Mouse (Mus musculus) hindbrain, embryonic 14.5 days (tissue): ENCODE results near the gene Eif1. TPM values are rescaled to one million over a fixed set of nuclear protein-coding genes. Genes with fewer than 3 reads are reported as not detected.
A peak's percentile ranks its signal among the peaks of the same experiment; 100 is the strongest.
"Not testable (repeated sequence)": the region's sequence is repeated elsewhere in the genome, so short reads cannot be mapped to it uniquely, and the experiment has no call there.

Source experiments
- ATAC-seq: fragments of 200-750 bp; cut with Nextera tagmentation; 2 replicates; pipeline ENCODE4 v1.8.0; 2017; ENCODE audit warnings: moderate number of reproducible peaks, mild to moderate bottlenecking, moderate TSS enrichment, moderate library complexity; ENCODE audit not compliant: low FRiP score
- DNase-seq: peaks from one replicate; pipeline ENCODE4 v3.0.0-alpha.2; 2015; ENCODE audit warnings: low spot score
- H3K27ac ChIP-seq: fragments of 300-500 bp; sonication (generic); 2 replicates; pipeline ENCODE4 v1.5.1; 2014; ENCODE audit warnings: mild to moderate bottlenecking, moderate library complexity
- H3K27me3 ChIP-seq: fragments of 300-500 bp; sonication (generic); 2 replicates; pipeline ENCODE4 v1.6.1; 2014; ENCODE audit warnings: mild to moderate bottlenecking, low read length, mixed read lengths; ENCODE audit not compliant: control insufficient read depth, insufficient read depth
- H3K36me3 ChIP-seq: fragments of 300-500 bp; sonication (generic); replicated peaks from 2 replicates; pipeline ENCODE4 v1.6.1; 2014; ENCODE audit not compliant: control insufficient read depth, insufficient read depth
- H3K4me1 ChIP-seq: fragments of 300-500 bp; sonication (generic); replicated peaks from 2 replicates; pipeline ENCODE4 v1.6.1; 2014; ENCODE audit warnings: antibody characterized with exemption, low read length, mixed read lengths; ENCODE audit not compliant: control insufficient read depth, insufficient read depth
- H3K4me2 ChIP-seq: fragments of 300-500 bp; sonication (generic); replicated peaks from 2 replicates; pipeline ENCODE4 v1.6.1; 2014; ENCODE audit warnings: mild to moderate bottlenecking, moderate library complexity
- H3K4me3 ChIP-seq: fragments of 300-500 bp; sonication (generic); replicated peaks from 2 replicates; pipeline ENCODE4 v1.5.1; 2014; ENCODE audit warnings: mild to moderate bottlenecking, low read length
- H3K9ac ChIP-seq: fragments of 300-500 bp; sonication (generic); 2 replicates; pipeline ENCODE4 v1.6.1; 2014
- H3K9me3 ChIP-seq: fragments of 300-500 bp; sonication (generic); 2 replicates; pipeline ENCODE4 v1.6.1; 2016; ENCODE audit warnings: low read length; ENCODE audit not compliant: control insufficient read depth
- WGBS: fragments of 180-500 bp; shearing (Covaris S2); extraction: QIAGEN DNeasy Blood & Tissue Kit; methylation state at CpG from one replicate; pipeline ENCODE4 v1.1.7; 2014; 5-methylcytosine and 5-hydroxymethylcytosine counted together
- polyA plus RNA-seq: library from polyadenylated mRNA; unstranded; fragments of >200 nt; fragmentation: Nextera tagmentation; extraction: Ambion mirVana; gene quantifications from 2 replicates; pipeline ENCODE4 v1.2.1, GENCODE M21; 2014

Eif1 gene
- polyA plus RNA-seq, 1 experiment from 2014 or later: 1,372 TPM

DNA sequence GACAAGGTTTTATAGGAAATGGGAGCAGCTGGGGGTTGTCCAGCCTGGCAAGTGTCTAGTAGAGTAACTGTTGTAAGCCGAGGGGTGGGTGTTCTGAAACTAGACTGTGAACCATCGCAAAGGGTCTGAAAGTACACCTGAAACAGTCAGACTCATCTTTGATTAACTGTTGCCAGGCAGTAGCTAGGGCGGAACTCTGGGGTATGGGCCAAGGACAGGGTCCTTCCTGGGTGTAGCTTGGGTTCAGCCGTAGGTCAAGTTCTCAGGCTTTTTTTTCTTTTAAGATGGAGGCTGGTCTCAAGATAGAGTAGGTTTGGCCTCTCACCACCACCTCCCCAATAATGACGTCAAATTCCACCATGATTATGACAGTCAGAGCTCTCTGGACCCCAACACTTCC is 11.8 kb upstream of the Eif1 start:
- H3K36me3 ChIP-seq: no peaks in the 10 kb centered on the region
- ATAC-seq: no peak
- no peak overlapping the region for H3K4me2 ChIP-seq
- no peak overlapping the region for H3K9ac ChIP-seq
- no peak for DNase-seq
- no peak overlapping the region for H3K4me3 ChIP-seq
- no peaks in the 10 kb centered on the region for H3K27me3 ChIP-seq
- 94% methylated on average over 5 of the region's 5 CpGs for WGBS
- no peaks in the 10 kb centered on the region for H3K9me3 ChIP-seq
- no peak overlapping the region for H3K27ac ChIP-seq
- no peaks in the 10 kb centered on the region; the same call in none of the 2 replicates for H3K4me1 ChIP-seq

DNA sequence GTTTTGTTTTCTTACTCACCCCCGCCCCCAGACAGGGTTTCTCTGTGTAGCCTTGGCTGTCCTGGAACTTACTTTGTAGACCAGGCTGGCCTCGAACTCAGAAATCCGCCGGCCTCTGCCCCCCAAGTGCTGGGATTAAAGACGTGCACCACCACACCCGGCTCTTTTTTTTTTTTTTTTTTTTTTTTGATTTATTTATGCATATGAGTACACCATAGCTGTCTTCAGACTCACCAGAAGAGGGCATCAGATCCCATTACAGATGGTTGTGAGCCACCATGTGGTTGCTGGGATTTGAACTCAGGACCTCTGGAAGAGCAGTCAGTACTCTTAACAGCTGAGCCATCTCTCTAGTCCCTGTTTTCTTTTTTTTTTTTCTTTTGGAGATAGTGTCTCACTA is 11.0 kb upstream of the Eif1 start:
- DNase-seq, H3K4me1 ChIP-seq, H3K4me2 ChIP-seq, H3K4me3 ChIP-seq, H3K27ac ChIP-seq, ATAC-seq, H3K9ac ChIP-seq, H3K27me3 ChIP-seq, H3K9me3 ChIP-seq, H3K36me3 ChIP-seq: not testable (repeated sequence)
- WGBS: 92% methylated on average over 6 of the region's 6 CpGs

DNA sequence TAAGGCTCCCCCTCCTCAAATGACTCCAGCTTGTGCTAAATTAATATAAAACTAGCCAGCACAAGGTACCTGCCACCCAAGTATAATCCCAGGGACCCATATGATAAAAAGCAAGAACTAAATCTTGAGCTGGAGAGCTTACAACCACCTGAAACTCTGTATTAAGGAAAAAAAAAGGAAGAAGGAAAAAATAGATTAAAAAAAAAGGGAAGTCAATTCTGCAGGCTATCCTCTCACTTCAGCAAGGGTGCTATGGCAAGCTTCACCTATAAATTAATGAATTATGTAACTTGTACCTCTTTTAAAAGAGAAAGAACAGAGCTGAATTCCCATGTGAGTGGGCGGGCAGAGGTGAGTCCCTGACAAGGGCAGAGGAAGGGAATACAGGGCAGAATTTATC is 8.0 kb upstream of the Eif1 start:
- Histone ChIP-seq H3K4me2 (no peak overlapping the region), H3K4me3 (no peak overlapping the region), H3K36me3 (no peaks in the 10 kb centered on the region), H3K27ac (no peak overlapping the region), H3K4me1 (no peaks in the 10 kb centered on the region; the same call in none of the 2 replicates), H3K27me3 (no peaks in the 10 kb centered on the region), H3K9me3 (no peaks in the 10 kb centered on the region), H3K9ac (no peak overlapping the region)
- no peak for DNase-seq
- WGBS: 53% methylated on average over 1 of the region's 1 CpGs
- ATAC-seq: no peak

DNA sequence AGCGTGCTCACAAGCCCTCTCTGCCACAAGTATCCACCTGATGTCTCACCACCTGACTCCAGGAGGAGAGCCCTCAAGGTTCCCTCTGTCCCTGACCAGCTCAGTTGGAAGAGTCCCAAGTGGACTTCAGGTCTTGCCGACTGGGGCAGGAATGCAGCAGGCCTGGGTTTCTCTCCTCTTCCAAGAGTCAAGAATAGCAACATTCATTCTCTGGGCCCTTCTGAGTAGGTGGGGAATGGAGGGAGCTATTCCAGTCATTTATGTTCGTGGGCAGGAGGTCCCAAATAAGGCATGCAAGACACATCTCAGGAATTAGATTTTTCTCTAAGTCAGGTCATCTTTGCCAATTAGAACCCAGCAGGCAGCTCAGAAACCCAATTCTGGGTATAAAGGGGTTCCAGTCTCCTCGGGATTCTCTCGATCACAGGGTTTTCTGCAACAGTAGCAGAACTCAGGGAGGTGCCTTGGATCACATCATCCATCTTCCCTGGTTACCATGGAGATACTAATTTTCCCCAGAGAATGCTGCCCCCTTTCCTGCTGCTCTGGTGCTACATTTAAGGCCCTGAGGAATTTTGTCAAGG is 7.5 kb upstream of the Eif1 start:
- 0 out of 2 replicates have a peak overlapping the region, but pooled peaks have one; percentile 14 for H3K27ac ChIP-seq
- no peak overlapping the region for H3K4me2 ChIP-seq
- 20% methylated on average over 5 of the region's 5 CpGs for WGBS
- H3K27me3 ChIP-seq: no peaks in the 10 kb centered on the region
- H3K9me3 ChIP-seq: no peaks in the 10 kb centered on the region
- no peak overlapping the region for H3K4me3 ChIP-seq
- no peak overlapping the region for H3K9ac ChIP-seq
- H3K36me3 ChIP-seq: no peaks in the 10 kb centered on the region
- no peaks in the 10 kb centered on the region; the same call in none of the 2 replicates for H3K4me1 ChIP-seq
- no peak for ATAC-seq
- no peak for DNase-seq

DNA sequence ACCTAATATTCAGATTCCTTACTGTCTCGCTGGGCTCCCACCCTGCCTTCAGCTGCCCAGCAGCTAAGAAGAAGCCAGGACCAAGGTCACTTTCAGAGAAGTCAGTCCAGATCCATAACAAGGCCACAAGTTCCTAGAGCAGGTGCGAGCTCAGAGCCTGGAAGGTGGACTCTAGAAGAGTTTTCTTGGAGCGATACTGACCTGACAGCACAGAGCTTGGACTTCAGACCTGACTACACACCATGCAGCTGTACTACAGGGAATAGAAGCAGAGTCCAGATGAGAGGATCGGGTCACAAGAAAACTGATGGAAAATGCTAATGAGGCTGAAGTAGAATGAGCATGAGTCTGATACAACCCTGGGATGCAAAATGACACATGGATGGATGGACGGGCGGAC is 6.3 kb upstream of the Eif1 start:
- no peak overlapping the region for H3K9ac ChIP-seq
- ATAC-seq: no peak

DNA sequence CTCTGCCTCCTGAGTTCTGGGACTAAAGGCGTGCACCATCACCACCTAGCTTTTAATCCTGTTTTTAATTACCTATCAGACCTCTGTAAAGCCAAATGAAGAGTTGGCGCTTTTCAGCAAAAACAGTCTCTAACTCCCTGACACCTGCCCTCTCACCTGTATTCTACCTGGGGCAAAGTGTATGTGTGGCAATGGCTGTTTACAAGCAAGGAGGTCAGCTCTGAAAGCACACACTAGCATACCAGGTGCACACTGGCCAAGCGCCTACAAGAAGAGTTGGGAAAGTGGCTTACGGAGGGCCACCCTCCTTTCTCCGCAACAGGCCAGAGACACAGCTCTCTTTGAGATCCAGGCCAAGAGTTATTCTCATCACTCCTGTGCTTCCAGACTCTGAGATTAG is 4.2 kb upstream of the Eif1 start:
- DNase-seq: no peak
- Histone ChIP-seq H3K9me3 (no peaks in the 10 kb centered on the region), H3K27me3 (no peaks in the 10 kb centered on the region), H3K27ac (no peak overlapping the region), H3K36me3 (no peaks in the 10 kb centered on the region), H3K4me2 (no peak overlapping the region), H3K4me3 (no peak overlapping the region), H3K9ac (no peak overlapping the region), H3K4me1 (no peaks in the 10 kb centered on the region; the same call in none of the 2 replicates)
- WGBS: 97% methylated on average over 5 of the region's 5 CpGs
- ATAC-seq: no peak

More for the DNA sequence above, 6.3 kb upstream of the Eif1 start:
- Histone ChIP-seq H3K4me1 (no peaks in the 10 kb centered on the region; the same call in none of the 2 replicates), H3K4me2 (no peak overlapping the region), H3K9me3 (no peaks in the 10 kb centered on the region), H3K27ac (no peak overlapping the region), H3K27me3 (no peaks in the 10 kb centered on the region), H3K36me3 (no peaks in the 10 kb centered on the region), H3K4me3 (no peak overlapping the region)
- DNase-seq: no peak
- WGBS: 90% methylated on average over 6 of the region's 6 CpGs

DNA sequence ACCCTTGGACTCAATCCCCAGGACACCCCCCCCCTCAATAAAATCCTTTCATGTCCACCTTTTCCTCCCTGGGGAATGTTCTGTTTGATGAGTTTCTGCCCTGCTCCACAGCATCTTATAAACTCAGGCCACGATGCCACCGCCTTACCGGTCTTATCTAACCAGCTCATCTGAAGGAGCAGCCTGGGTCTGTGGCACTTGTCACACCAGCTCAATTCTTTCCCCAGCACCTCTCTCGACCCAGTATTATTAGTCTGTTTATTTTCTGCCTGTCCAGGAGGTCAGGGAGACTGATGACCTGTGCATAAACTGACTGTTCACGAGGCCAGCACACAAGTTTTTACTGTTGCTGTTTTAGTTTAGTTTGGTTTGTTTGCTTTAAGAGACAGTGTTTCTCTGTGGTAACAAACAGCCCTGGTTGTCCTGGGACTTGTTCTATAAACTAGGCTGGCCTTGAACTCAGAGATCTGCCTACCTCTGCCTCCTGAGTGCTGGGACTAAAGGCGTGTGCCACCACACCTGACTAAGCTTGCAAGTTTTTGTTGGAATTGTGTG is 1.8 kb upstream of the Eif1 start:
- ATAC-seq (no peak), DNase-seq (no peak)
- 72% methylated on average over 6 of the region's 6 CpGs for WGBS
- H3K27ac ChIP-seq: no peak overlapping the region
- H3K9me3 ChIP-seq: no peaks in the 10 kb centered on the region
- no peaks in the 10 kb centered on the region for H3K27me3 ChIP-seq
- no peak overlapping the region for H3K4me2 ChIP-seq
- H3K9ac ChIP-seq: no peak overlapping the region
- peaks cover 21% of the 10 kb centered on the region for H3K36me3 ChIP-seq
- peaks cover 6% of the 10 kb centered on the region for H3K4me1 ChIP-seq
- no peak overlapping the region for H3K4me3 ChIP-seq

DNA sequence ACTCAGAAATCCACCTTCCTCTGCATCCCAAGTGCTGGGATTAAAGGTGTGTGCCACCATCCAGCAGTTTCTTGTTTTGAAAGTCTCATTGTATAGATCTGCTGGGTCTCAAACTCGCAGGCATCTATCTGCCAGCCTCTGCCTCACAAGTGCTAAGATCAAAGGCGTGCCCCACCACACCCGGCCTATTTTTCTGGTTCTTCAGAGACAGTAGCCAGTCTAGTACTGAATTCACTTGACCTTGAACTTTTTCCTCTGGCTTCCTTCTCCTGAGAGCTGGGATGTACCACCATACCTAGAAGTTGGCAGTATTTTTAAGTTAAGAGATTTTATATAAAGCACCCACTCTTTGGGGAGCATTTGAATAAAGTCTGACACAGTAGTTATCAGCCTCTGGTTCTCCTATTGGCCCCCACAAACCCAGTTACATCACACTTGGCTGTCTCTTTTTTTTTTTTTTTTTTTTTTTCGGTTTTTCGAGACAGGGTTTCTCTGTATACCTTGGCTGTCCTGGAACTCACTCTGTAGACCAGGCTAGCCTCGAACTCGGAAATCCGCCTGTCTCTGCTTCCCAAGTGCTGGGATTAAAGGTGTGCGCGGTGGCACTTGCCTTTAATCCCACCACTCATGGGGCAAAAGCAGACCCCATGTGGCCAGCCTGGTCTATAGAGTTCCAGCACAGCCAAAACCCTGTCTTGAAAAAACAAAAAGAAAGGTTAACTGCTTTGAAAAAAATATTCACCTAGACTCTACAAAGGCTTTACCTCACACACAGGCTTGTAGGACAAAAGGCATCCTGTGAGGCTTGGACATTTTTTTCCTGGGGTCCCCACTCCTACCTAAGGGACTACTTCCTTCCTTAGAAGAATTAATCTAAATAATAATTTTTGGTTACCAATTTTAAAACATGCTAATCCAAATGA is 895 bp upstream of the Eif1 start:
- DNase-seq (peak; percentile 37), ATAC-seq (peak; percentile 1; the same call in 1 of the 2 replicates)
- peak overlapping the region; percentile 69 for H3K4me3 ChIP-seq
- H3K4me2 ChIP-seq: peak overlapping the region; percentile 50
- peak overlapping the region; percentile 26; the same call in 1 of the 2 replicates for H3K9ac ChIP-seq
- no peaks in the 10 kb centered on the region for H3K27me3 ChIP-seq
- H3K4me1 ChIP-seq: peaks cover 6% of the 10 kb centered on the region
- H3K9me3 ChIP-seq: no peaks in the 10 kb centered on the region
- peaks cover 21% of the 10 kb centered on the region for H3K36me3 ChIP-seq
- peak overlapping the region; percentile 97 for H3K27ac ChIP-seq
- WGBS: 87% methylated on average over 10 of the region's 10 CpGs

DNA sequence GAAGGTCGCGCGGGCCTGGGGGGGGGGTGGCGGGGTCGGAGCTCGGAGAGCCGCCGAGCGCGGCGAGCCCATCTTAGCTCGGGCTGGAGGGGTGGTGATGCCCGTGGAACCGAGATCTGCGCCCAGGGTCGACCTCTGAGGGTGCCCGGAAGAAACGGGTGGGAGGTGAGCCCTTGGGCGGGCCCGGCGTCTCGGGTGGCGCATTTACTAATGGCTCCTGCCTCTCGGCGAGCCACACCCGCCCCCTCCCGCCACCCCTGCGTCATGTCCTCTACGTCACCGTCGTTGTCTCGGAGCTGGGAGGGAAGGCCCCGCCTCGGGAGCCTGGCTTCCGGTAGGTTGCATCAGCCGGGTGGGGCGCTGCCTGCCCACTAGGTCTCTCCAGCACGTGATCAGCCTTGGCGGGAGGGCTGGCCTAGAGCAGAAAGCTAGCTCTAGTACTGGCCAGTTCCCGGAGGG is 516 bp downstream of the Eif1 start:
- H3K9me3 ChIP-seq: no peaks in the 10 kb centered on the region
- DNase-seq (peak; percentile 95), ATAC-seq (peak; percentile 84)
- H3K4me1 ChIP-seq: peaks cover 6% of the 10 kb centered on the region
- WGBS: 1% methylated on average over 39 of the region's 40 CpGs
- H3K9ac ChIP-seq: peak overlapping the region; percentile 86
- H3K36me3 ChIP-seq: peaks cover 21% of the 10 kb centered on the region
- peak overlapping the region; percentile 97 for H3K27ac ChIP-seq
- peak overlapping the region; percentile 91 for H3K4me2 ChIP-seq
- no peaks in the 10 kb centered on the region for H3K27me3 ChIP-seq
- peak overlapping the region; percentile 69 for H3K4me3 ChIP-seq
